Mouse (Mus musculus) embryonic facial prominence, embryonic 15.5 days (tissue): ENCODE results near the gene Gm4846. TPM values are rescaled to one million over a fixed set of nuclear protein-coding genes. Genes with fewer than 3 reads are reported as not detected.
"Not testable (repeated sequence)": the region's sequence is repeated elsewhere in the genome, so short reads cannot be mapped to it uniquely, and the experiment has no call there.

Experiments
- ATAC-seq: fragments of 200-750 bp; cut with Nextera tagmentation; 2 replicates; pipeline ENCODE4 v1.8.0; 2017; ENCODE audit warnings: low read depth, moderate TSS enrichment; ENCODE audit not compliant: insufficient number of reproducible peaks, low FRiP score, low TSS enrichment
- H3K27ac ChIP-seq: fragments of 300-500 bp; sonication (generic); replicated peaks from 2 replicates; pipeline ENCODE4 v1.5.1; 2015; ENCODE audit warnings: mild to moderate bottlenecking, inconsistent platforms
- H3K27me3 ChIP-seq: fragments of 300-500 bp; sonication (generic); 2 replicates; pipeline ENCODE4 v1.6.1; 2015; ENCODE audit warnings: inconsistent platforms
- H3K36me3 ChIP-seq: fragments of 300-500 bp; sonication (generic); 2 replicates; pipeline ENCODE4 v1.6.1; 2015; ENCODE audit warnings: mild to moderate bottlenecking, inconsistent platforms
- H3K4me1 ChIP-seq: fragments of 300-500 bp; sonication (generic); 2 replicates; pipeline ENCODE4 v1.6.1; 2015; ENCODE audit warnings: inconsistent platforms
- H3K4me2 ChIP-seq: fragments of 300-500 bp; sonication (generic); replicated peaks from 2 replicates; pipeline ENCODE4 v1.6.1; 2015; ENCODE audit warnings: mild to moderate bottlenecking, inconsistent platforms
- H3K4me3 ChIP-seq: fragments of 300-500 bp; sonication (generic); replicated peaks from 2 replicates; pipeline ENCODE4 v1.5.1; 2015; ENCODE audit warnings: mild to moderate bottlenecking, inconsistent platforms
- H3K9ac ChIP-seq: fragments of 300-500 bp; sonication (generic); 2 replicates; pipeline ENCODE4 v1.6.1; 2015; ENCODE audit warnings: inconsistent platforms
- H3K9me3 ChIP-seq: fragments of 300-500 bp; sonication (generic); replicated peaks from 2 replicates; pipeline ENCODE4 v1.6.1; 2016; ENCODE audit warnings: inconsistent platforms
- WGBS: fragments of 180-500 bp; shearing (Covaris S2); methylation state at CpG from one replicate; pipeline ENCODE4 v1.1.7; 2015; 5-methylcytosine and 5-hydroxymethylcytosine counted together
- polyA plus RNA-seq: library from polyadenylated mRNA; unstranded; fragments of >200 nt; fragmentation: Nextera tagmentation; extraction: Ambion mirVana; gene quantifications from 2 replicates; pipeline ENCODE4 v1.2.1, GENCODE M21; 2015

The Gm4846 gene
- not detected in 2 replicates for polyA plus RNA-seq

- not testable (repeated sequence) for H3K27me3 ChIP-seq, H3K9me3 ChIP-seq, H3K4me2 ChIP-seq, H3K4me3 ChIP-seq, H3K36me3 ChIP-seq, H3K4me1 ChIP-seq, H3K9ac ChIP-seq, ATAC-seq, H3K27ac ChIP-seq
- WGBS, result 59% methylated on average over 1 of the region's 1 CpGs
These were observed at the start of gene Gm4846 for GRCm38 (mm10) chr1:166497488-166497887. TSS of gene Gm4846 (minus strand) at chr1:166497588.

GRCm38 (mm10) chr1:166531521-166531920 lies 34.1 kb upstream of the Gm4846 start:
- not testable (repeated sequence) for ATAC-seq, H3K4me2 ChIP-seq, H3K9me3 ChIP-seq, H3K27me3 ChIP-seq, H3K27ac ChIP-seq, H3K36me3 ChIP-seq, H3K4me1 ChIP-seq, H3K4me3 ChIP-seq, H3K9ac ChIP-seq
- WGBS, result 71% methylated on average over 2 of the region's 2 CpGs

DNA sequence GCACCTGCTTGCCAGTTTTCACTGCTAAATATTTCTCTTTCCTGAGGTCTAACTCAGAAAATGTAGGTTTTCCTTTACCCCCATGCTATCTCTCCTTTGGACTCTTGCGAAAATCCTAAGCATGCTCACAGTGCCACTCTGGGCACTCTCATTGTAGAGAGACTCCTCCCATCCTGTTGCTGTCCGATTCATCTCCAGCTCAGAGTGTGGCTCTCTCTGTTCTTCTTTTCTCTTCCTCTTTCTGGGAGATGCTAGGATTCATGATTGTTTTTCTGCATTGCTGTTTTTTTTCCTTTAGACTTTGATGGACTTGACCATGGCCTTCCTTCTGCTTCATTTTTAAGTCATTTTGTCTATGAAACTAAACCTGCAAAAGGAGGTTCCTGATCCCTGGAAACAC lies 27.3 kb upstream of the Gm4846 start:
- WGBS, result 77% methylated on average over 2 of the region's 2 CpGs
- H3K4me2 ChIP-seq, ATAC-seq, H3K27me3 ChIP-seq, H3K9me3 ChIP-seq, H3K4me3 ChIP-seq, H3K9ac ChIP-seq, H3K36me3 ChIP-seq, H3K4me1 ChIP-seq, H3K27ac ChIP-seq: not testable (repeated sequence)

- not testable (repeated sequence) for H3K27me3 ChIP-seq, ATAC-seq, H3K4me2 ChIP-seq, H3K36me3 ChIP-seq, H3K27ac ChIP-seq, H3K4me1 ChIP-seq, H3K4me3 ChIP-seq, H3K9ac ChIP-seq, H3K9me3 ChIP-seq
- WGBS, result 89% methylated on average over 6 of the region's 6 CpGs
These were observed 22.2 kb upstream of the Gm4846 start for GRCm38 (mm10) chr1:166519626-166520025.

GRCm38 (mm10) chr1:166516556-166516955 lies 19.2 kb upstream of the Gm4846 start:
- H3K27me3 ChIP-seq, result no peaks in the 10 kb centered on the region
- H3K9ac ChIP-seq, result no peak overlapping the region
- no peak for ATAC-seq
- no peak overlapping the region for H3K27ac ChIP-seq
- no peak overlapping the region for H3K4me3 ChIP-seq
- H3K4me2 ChIP-seq, result no peak overlapping the region
- WGBS, result 79% methylated on average over 1 of the region's 1 CpGs
- no peaks in the 10 kb centered on the region for H3K4me1 ChIP-seq
- H3K36me3 ChIP-seq, result no peaks in the 10 kb centered on the region
- no peaks in the 10 kb centered on the region for H3K9me3 ChIP-seq

DNA sequence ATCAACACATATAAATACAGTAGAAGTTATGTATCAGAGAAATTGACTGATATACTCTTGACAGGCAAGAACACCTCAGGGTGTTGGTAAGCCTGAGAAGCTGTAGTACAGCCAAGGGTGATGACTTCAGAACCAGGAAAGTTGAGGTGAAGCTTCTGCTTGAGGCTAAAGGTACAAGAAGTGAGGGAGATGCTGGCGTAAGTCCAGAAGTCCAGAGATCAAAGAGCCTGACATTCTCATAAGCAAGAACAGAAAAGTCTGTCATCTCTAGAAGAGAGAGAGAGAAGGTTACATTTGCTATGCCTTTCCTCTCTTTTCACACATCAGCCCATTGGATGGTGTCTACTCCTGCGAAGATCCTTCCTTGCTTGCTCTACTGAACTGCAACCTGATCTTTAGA lies 6.8 kb upstream of the Gm4846 start:
- not testable (repeated sequence) for H3K4me3 ChIP-seq, H3K36me3 ChIP-seq, H3K9me3 ChIP-seq, H3K4me2 ChIP-seq, H3K9ac ChIP-seq, ATAC-seq, H3K4me1 ChIP-seq, H3K27me3 ChIP-seq, H3K27ac ChIP-seq
- WGBS, result 77% methylated on average over 2 of the region's 2 CpGs

DNA sequence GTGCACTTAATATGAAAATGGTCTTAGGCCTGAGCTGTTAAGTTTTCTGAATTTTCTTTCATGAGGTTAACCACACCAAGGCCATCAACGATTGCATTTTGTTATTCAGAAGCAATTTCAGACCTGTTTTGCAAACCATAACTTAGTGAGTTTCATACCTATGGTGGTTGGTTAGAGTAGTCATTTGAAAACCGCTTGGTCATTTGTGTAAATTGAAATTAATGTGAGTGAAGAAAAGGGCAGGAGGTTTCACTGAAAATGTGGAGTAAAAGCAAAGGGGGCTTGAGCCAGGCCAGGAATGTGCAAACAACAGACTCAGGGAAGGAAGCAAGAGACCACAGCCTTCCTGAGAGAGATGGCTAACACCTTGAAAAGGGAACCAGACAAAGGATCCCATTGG lies 17.9 kb downstream of the Gm4846 start:
- H3K9me3 ChIP-seq, result no peaks in the 10 kb centered on the region
- H3K36me3 ChIP-seq, result no peaks in the 10 kb centered on the region
- WGBS, result 81% methylated on average over 2 of the region's 2 CpGs
- no peak for ATAC-seq
- H3K27me3 ChIP-seq, result no peaks in the 10 kb centered on the region
- H3K9ac ChIP-seq, result no peak overlapping the region
- no peak overlapping the region for H3K27ac ChIP-seq
- H3K4me2 ChIP-seq, result no peak overlapping the region
- H3K4me3 ChIP-seq, result no peak overlapping the region
- no peaks in the 10 kb centered on the region for H3K4me1 ChIP-seq

GRCm38 (mm10) chr1:166467172-166467571 lies 30.2 kb downstream of the Gm4846 start:
- no peaks in the 10 kb centered on the region for H3K27me3 ChIP-seq
- WGBS, result 76% methylated on average over 3 of the region's 3 CpGs
- H3K4me2 ChIP-seq, result no peak overlapping the region
- ATAC-seq, result no peak
- H3K27ac ChIP-seq, result no peak overlapping the region
- no peaks in the 10 kb centered on the region for H3K36me3 ChIP-seq
- H3K9me3 ChIP-seq, result no peaks in the 10 kb centered on the region
- no peak overlapping the region for H3K4me3 ChIP-seq
- H3K9ac ChIP-seq, result no peak overlapping the region
- H3K4me1 ChIP-seq, result no peaks in the 10 kb centered on the region

- Histone ChIP-seq H3K4me1 (no peaks in the 10 kb centered on the region), H3K9ac (no peak overlapping the region), H3K9me3 (no peaks in the 10 kb centered on the region), H3K36me3 (no peaks in the 10 kb centered on the region), H3K27ac (no peak overlapping the region), H3K27me3 (no peaks in the 10 kb centered on the region), H3K4me2 (no peak overlapping the region), H3K4me3 (no peak overlapping the region)
- 79% methylated on average over 4 of the region's 4 CpGs for WGBS
- ATAC-seq, result no peak
These were observed 34.8 kb downstream of the Gm4846 start for GRCm38 (mm10) chr1:166462544-166462943.

DNA sequence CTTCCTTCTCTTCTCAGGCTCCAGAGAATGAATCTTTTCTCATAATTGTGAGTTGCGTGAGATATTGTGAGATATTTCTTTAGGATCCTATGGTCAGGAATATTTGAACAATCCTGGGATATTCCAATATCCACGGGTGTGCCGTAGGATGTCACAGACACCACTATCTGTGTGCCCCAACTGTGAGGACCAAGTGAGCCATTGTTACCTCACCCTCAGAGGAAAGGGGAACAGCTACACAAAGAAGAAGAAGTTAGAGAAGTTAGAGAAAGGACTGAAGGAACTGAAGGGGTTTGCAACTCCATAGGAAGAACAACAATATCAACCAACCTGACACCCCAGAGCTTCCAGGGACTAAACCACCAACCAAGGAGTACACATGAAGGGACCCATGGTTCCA lies 55.4 kb downstream of the Gm4846 start:
- no peak overlapping the region for H3K4me3 ChIP-seq
- H3K9ac ChIP-seq, result no peak overlapping the region
- ATAC-seq, result no peak
- no peaks in the 10 kb centered on the region for H3K27me3 ChIP-seq
- no peak overlapping the region for H3K27ac ChIP-seq
- H3K4me1 ChIP-seq, result no peaks in the 10 kb centered on the region
- 94% methylated on average over 3 of the region's 3 CpGs for WGBS
- no peaks in the 10 kb centered on the region for H3K9me3 ChIP-seq
- H3K36me3 ChIP-seq, result no peaks in the 10 kb centered on the region
- no peak overlapping the region for H3K4me2 ChIP-seq

DNA sequence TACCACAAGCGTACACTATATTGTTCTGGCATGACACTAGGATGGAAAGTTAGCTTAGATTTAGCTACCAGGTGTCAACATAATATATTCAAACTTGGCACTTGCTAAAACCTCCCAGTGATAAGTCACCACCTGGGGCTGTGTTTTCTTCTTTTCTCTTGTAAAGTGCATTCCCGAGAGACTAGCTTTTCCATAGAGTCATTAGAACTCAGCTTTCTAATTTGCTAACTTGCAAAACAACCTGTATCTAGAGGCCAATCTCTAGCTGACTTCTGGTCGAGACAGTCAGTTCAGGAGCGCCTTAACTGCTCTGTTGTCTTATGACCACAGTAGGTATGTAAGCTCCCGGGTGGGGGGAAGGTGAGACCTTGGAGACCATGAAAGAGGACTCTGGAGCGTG lies 58.0 kb downstream of the Gm4846 start:
- no peak overlapping the region for H3K4me2 ChIP-seq
- H3K27ac ChIP-seq, result no peak overlapping the region
- no peaks in the 10 kb centered on the region for H3K9me3 ChIP-seq
- H3K27me3 ChIP-seq, result no peaks in the 10 kb centered on the region
- H3K4me3 ChIP-seq, result no peak overlapping the region
- ATAC-seq, result no peak
- no peaks in the 10 kb centered on the region for H3K36me3 ChIP-seq
- H3K4me1 ChIP-seq, result no peaks in the 10 kb centered on the region
- 57% methylated on average over 6 of the region's 6 CpGs for WGBS
- no peak overlapping the region for H3K9ac ChIP-seq
